Mouse (Mus musculus): Measurements from ENCODE around the gene Ndufaf7.

Ndufaf7 gene

GRCm38 (mm10) chr17:78936466-78937228 lies at the start of gene Ndufaf7, which contains the start of gene Cebpz:
Ndufaf7 (plus strand) TSS chr17:78937136.
Cebpz (minus strand) TSS chr17:78937066.
- peak; percentile 100 for DNase-seq (ENCODE audit: low spot score)

DNA sequence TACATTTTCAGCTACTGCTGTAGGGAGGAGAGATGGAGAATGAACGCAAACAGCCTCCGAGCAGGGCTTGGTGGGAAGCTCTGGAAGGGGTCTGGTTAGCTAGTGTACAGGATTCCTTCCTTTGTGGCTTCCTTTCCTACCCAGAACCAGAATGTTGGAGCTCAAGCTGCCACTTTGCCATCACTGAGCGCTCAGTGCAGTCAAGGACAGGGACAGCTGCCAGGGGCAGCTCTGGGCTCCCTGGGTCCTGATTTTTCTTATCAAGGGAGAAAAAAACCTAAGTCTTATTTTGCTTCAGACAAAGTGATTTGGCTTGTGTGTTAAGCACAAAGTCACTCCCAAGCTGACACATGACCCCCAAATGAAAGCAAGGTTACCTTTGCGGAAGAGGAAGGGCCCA lies 48.4 kb upstream of the Ndufaf7 start:
- DNase-seq (ENCODE audit: low spot score): no peak

DNA sequence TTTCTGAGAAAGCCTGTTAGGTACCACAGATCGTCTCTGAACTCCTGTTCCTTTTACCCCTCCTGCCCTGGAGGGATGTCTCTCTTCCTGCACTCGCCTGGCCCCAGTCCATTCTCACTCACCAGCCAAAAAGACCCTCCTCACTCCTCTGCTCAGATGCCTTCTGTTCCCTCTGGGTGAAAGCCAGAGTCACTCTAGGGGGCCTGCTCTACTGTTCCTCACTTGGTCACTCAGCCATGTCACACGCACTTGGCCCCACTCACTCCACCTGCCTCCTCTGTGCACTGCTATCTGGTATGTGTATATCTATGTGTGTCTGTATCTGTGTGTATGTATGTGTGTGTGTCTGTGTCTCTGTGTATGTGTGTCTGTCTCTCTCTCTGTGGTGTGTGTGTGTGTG lies 47.8 kb upstream of the Ndufaf7 start:
- no peak for DNase-seq (ENCODE audit: low spot score)

- no peak for DNase-seq (ENCODE audit: low spot score)
These were observed 45.9 kb upstream of the Ndufaf7 start for GRCm38 (mm10) chr17:78891020-78891419.

DNA sequence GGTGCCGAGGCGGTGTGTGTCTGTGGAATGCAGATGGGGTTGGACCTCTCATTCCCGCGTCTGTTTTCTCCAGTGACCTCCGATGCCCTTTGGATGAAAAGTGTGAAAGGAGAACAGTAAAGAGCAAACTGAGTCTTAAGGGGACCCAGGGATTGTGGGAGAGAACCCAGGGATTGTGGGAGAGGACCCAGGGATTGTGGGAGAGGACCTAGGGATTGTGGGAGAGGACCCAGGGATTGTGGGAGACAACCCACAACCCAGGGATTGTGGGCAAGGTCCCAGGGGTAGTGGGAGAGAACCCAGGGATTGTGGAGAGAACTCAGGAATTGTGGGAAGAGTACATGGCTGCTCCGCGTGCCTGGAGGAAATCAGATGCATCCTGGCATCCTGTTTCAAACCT lies 41.9 kb upstream of the Ndufaf7 start:
- no peak for DNase-seq (ENCODE audit: low spot score)

GRCm38 (mm10) chr17:78895394-78895793 lies 41.5 kb upstream of the Ndufaf7 start:
- peak; percentile 56 for DNase-seq (ENCODE audit: low spot score)

DNA sequence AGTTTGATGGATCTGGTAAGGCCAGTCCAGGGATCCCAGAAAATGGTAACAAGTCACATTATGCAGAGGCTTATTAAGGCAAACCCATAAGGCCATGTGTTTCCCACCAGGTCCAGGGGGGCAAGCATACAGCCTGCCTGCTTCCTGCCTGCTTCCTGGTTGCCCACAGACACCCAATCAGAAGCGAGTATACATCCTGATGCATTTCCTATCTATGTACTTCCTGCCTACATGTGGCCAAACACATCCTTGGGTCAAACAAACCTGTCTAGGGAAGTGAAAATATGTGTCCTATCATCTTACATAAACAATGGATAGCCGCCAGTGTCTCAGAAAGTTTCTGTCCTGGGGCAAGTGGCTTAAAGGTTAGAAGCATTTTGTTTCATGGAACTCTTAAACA lies 33.8 kb upstream of the Ndufaf7 start:
- no peak for DNase-seq (ENCODE audit: low spot score)

- DNase-seq (ENCODE audit: low spot score): no peak
These were observed 30.0 kb upstream of the Ndufaf7 start, which contains the start of gene Sult6b1 for GRCm38 (mm10) chr17:78906892-78907291. Sult6b1 (minus strand) TSS chr17:78906992.

DNA sequence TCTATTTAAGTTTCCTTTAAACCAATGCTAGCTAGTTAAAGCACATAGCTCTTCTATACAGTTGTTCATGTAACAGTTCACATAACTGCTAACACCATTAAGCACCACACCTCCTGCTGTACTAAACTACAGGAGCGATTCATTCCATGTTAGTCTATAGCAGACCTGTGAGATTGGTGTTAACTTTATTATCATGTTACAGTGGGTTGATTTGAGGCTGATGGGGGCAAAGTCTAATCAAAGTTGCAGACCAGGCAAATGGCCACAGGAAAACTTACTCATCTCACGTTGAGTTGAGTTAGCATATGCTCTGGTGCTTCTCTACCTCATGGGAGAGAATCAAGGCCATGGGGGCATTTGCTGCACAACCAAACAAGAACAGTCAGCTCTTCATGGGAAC lies 27.6 kb upstream of the Ndufaf7 start:
- no peak for DNase-seq (ENCODE audit: low spot score)

DNA sequence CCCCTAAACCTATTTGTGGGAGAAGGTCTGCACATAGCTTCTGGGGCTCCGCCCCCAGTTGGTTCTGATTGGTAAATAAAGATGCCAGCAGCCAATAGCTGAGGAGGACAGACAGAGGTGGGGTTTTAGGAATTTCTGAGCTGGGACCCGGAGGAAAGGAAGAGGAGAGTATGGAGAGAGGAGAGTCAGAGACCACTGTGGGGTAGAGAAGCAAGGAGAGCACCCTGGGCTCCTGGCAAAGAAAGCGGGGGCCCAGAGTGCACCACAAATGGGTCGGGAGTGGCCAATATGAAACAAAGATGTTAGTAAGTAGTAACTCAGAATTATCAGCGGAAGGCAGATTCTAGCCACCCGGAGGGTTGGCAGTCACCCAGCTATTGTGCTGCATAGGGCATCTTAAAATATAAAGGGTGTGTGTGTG lies 24.1 kb upstream of the Ndufaf7 start:
- peak; percentile 71 for DNase-seq (ENCODE audit: low spot score)

DNA sequence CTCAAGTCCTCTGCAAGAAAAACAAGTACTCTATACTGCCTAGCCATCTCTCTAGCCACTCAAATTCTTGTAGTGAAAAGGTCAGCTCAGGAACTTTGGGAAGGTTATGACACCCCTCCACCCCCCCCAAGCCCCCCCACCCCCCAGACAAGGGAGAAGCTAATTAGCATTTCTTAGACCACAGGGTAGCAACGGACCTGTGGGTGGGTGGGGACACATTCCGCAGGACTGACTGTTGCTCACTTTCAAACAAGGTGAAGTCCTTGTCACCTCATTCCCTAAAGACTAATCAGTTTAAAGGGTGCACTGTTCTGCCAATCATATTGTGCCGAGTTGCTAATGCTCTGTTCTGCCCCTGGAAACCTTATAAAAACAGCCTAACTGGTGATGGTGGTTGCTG lies 23.0 kb upstream of the Ndufaf7 start:
- no peak for DNase-seq (ENCODE audit: low spot score)

GRCm38 (mm10) chr17:78915772-78916171 lies 21.2 kb upstream of the Ndufaf7 start:
- DNase-seq (ENCODE audit: low spot score): peak; percentile 36

- peak; percentile 92 for DNase-seq (ENCODE audit: low spot score)
These were observed 20.5 kb upstream of the Ndufaf7 start, which contains the start of gene Cebpzos for GRCm38 (mm10) chr17:78916369-78916813. Cebpzos (plus strand) TSS chr17:78916500.

GRCm38 (mm10) chr17:78916899-78917298 lies 20.0 kb upstream of the Ndufaf7 start:
- DNase-seq (ENCODE audit: low spot score): no peak

DNA sequence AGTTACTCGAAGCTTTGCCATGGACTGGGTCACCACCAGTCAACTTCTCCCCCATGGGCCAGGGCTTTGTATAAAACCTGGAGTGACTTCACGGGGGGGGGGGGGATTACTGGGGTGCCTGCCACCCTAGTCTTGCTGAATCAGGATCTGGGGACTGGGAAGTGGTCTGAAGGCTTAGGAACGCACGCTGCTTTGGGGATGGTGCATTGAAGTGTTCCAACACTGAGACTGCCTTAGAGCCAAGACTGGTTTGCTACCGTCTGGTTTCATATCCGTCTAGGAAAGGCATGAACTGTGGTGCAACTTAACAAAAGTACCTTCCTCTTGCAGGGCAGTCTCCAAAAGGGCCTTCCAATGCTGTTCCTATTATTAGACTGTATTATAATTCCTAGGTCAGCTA lies 19.2 kb upstream of the Ndufaf7 start:
- no peak for DNase-seq (ENCODE audit: low spot score)

GRCm38 (mm10) chr17:78935857-78936256 lies 1.1 kb upstream of the Ndufaf7 start:
- no peak for DNase-seq (ENCODE audit: low spot score)

- no peak for DNase-seq (ENCODE audit: low spot score)
These were observed 405 bp downstream of the Ndufaf7 start for GRCm38 (mm10) chr17:78937229-78937853.

GRCm38 (mm10) chr17:78938927-78939326 lies 2.0 kb downstream of the Ndufaf7 start:
- no peak for DNase-seq (ENCODE audit: low spot score)

- no peak for DNase-seq (ENCODE audit: low spot score)
These were observed 5.6 kb downstream of the Ndufaf7 start for GRCm38 (mm10) chr17:78942579-78942978.

GRCm38 (mm10) chr17:78951225-78951624 lies 14.3 kb downstream of the Ndufaf7 start:
- no peak for DNase-seq (ENCODE audit: low spot score)

DNA sequence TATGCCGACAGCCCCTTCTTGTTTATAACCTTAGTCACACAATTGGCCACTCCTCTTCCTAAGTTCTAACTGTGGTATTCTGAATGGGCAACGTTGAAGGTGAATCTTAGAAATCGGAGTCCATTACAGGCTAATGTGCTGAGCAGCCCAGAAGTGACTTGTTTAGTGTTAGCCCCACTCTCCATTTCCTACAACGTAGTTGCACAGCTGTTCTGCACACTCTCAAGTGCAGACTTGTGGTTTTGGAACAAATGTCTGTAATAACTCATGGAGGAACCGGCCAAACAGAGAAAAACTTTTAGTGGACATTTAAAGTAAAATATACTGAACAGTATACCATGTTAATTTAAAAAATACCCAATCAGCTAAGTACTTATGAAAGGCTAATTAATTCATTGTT lies 15.1 kb downstream of the Ndufaf7 start:
- DNase-seq (ENCODE audit: low spot score): no peak

- DNase-seq (ENCODE audit: low spot score): no peak
These were observed 16.3 kb downstream of the Ndufaf7 start for GRCm38 (mm10) chr17:78953240-78953639.

GRCm38 (mm10) chr17:78959473-78959872 lies 22.5 kb downstream of the Ndufaf7 start:
- DNase-seq (ENCODE audit: low spot score): no peak

All from embryo, embryonic 10.5 days (tissue).